Mouse (Mus musculus) adipocyte (in vitro differentiated cells): ENCODE measurements around the gene Serinc5.

Experiments used
- DNase-seq: peaks from one replicate; pipeline ENCODE4 v3.0.0-alpha.2; 2016; ENCODE audit warnings: low spot score

Serinc5 gene

DNA sequence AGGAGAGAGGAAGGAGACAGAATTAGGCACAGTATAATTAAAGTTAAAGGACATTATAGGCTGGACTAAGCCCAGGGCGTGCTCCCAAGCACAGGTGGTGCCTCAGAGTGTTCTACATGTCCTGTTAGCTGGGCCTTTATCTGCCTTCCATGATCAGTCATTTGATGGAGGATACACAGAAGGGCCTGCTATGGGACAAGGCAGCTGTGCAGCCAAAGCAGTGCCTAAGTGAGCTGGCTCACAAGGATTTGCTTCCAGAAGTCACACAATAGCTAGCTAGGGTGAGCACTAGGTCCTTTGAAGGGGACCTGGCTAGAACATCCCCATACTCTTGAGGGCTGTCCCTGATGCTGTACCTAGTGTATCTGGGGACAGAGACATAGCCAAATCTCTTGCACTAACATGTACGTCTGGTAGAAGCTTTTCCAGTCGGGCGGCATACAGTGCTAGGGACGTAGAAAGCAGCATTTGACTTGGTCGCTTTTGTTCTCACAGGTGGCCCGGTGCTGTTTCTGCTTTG, 94.2 kb downstream of the Serinc5 start:
- no peak for DNase-seq

DNA sequence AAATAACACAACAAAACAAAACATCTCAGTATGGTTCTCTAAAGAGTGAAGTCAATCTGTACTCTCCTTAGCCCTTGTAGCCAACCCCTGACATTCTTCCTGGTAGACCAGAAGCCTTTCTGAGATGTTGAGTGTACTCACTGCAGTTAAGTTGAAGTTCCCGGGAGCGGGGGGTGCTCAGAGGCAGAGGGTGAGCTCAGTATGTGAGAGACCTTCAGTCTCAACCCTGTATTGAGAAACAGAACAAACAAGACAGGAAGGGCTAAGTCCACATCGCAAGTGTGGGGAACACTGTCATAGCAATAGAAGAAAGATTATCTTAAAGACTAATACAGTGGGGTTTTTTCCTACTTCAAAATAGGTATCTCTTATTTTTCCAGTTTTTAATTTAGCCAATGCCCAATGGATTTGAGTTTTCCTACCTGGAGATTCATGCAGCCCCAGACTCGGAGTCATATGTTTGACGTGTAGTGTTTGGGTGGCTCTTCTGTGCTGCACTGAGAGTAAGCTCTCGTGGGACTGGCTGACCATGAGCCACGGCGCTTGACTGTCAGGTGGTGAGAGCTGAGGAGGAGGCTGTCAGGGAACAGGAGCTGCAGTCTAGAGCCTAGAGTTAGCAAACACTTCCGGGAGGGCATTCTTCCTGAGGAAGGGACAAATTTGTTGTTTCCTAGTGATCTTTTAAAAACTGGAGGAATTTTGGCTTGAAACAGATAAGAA, 95.6 kb downstream of the Serinc5 start:
- DNase-seq, result no peak

GRCm38 (mm10) chr13:92707941-92708340, 97.0 kb downstream of the Serinc5 start:
- DNase-seq, result no peak

GRCm38 (mm10) chr13:92708466-92708865, 97.6 kb downstream of the Serinc5 start:
- no peak for DNase-seq

DNA sequence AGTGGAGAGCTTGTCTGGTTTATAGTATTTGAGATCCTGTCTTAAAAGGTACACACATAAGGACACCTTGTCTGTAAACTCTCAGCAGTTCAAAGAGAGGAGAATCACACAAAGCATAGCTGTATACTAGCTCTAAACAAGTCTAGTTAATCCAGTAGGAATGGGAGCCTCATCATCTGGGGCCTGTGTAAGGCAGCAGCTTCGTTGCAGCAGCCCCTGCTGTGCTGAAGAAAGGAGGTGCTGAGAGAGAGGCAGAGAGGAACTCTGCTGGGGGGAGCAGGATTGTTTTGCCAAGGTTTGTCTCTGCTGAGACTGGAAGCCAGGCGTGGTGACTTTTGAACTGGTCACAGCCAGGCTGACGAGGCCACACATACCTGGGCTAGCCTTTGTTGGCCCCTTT, 98.6 kb downstream of the Serinc5 start:
- no peak for DNase-seq

DNA sequence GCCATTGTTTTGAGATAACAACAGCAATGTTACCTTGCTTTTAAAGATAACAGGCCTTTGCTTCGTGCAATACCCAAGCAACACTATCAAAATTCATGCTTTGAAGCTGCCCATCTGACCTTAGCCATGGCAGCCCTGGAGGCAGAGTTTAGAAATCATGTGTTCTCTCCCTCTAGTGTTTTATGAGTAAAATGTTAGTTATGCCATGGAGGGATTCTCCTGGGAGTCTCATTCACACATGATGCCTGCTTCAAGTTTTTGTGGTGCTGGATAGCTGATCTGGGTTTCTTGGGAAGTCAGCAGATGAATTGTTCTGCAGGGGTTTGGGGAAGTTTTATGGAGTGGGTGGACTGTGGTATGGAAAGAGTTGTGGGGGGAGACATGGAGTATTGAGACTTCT, 99.5 kb downstream of the Serinc5 start:
- no peak for DNase-seq

DNA sequence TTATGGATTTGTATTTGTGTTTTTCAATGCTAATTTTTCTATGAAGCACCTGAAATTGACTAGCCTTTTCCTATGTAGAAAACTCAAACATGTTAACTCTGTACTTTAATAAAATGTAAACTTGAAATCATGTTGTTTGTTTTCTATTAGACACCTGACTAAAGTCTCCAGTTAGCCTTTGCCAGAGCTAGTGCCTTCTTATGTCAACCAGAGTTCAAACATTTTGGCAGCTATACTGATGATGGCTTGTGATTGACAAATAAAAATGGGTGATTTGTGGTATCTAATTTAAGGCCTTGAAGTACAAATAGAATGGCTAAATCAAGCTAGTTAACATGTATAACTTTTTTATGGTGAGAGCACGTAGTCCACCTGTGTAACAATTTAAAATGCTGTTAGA, 100.9 kb downstream of the Serinc5 start:
- no peak for DNase-seq

DNA sequence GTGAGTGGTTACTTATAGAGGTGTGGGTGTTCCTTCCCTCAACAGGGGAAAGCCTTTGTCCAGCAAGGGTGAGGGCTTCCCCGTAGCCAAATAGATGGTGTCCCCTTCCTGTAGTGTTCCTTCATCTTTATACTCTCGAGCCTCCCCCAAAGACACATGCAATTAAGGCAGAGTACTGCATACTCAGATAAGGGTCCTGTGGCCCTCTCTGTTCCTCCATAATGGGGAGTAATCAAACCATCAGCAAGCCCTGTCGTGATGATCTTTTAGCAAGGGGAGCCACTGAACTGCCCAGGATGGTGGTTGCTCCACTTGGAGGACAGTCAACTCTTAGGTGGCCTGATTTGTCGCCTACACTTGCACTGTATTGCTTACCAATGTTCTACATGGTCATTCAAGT, 101.7 kb downstream of the Serinc5 start:
- no peak for DNase-seq

GRCm38 (mm10) chr13:92717851-92718665, 107.2 kb downstream of the Serinc5 start:
- DNase-seq, result no peak

DNA sequence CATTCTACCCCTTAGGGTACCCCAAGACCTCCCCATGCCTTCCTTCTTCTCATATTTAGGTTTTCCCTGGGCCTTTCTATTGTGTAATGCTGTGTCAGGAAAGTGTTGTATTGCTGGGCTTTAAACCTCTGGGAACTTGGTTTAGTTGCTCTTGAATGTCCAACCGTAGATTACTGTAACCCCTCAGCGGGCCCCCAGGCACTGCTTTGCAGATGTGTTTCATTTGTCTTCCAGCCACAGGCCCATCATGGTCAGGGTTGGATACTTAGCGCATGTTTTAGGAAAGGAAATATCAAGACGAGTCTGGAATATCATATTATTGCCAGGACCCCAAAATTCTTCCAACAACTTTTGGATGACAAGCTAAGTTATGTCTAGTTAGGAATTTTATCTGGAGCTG, 110.1 kb downstream of the Serinc5 start:
- no peak for DNase-seq

GRCm38 (mm10) chr13:92722389-92722788, 111.5 kb downstream of the Serinc5 start:
- DNase-seq, result no peak

- no peak for DNase-seq
Measured at GRCm38 (mm10) chr13:92729811-92730210, 118.9 kb downstream of the Serinc5 start.

DNA sequence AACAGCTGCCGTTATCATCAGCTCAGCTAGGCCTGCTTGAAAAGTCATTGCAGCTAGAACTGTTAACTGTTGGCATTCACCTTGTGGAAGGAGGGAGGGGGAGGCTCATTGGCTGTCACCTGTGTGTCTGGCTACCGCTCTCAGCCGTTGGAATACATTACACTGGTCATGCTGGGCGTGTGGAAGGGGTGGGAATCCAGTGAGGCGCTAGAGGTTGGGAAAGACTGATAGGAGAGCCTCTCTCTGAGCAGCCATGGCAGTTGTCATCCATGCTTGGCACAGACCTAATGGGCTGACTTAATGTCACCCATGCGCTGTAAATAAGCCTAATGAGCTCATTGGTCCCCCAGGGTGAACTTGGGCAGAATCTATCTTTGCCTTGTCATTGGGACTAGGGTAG, 120.9 kb downstream of the Serinc5 start:
- no peak for DNase-seq

DNA sequence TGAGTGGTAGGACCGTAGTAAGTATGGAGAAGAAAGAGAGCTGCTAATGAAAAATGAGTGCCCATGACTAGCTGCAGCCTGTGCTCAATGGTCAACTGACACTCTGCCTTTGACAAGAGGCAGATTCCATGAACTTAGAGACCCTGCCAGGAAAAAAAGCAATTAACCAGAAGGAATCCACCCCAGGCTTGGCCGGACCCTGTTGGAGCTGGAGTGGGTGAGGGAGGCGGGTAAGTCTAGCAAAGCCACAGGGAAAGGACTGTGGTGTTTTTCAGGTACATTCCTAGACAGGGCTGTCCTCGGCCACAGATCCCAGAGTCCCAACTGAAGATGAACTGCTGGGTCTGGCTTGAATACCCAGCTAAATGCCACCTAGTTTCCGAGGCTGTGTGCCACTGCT, 121.9 kb downstream of the Serinc5 start:
- no peak for DNase-seq

DNA sequence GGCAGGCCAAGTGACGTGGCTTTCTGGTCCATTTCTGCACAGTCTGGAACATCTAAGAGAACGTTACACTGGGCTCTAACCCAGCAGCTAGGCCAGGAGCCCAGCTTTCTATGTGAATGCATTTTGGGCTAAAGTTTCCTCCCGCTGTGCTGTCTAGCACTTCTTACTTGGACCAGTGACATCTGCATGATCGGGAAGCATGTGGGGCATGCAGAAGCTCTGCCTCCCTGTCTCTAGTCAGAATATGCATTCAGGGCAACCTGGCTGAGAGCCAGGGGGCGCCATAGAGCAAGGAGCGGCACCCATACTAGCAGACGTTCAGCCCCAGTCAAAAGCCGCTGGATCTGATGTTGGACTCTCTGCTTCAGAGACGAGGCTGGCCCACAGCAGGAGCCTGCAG, 122.4 kb downstream of the Serinc5 start:
- DNase-seq, result peak; percentile 4

- no peak for DNase-seq
Measured at GRCm38 (mm10) chr13:92733741-92734140, 122.8 kb downstream of the Serinc5 start.

DNA sequence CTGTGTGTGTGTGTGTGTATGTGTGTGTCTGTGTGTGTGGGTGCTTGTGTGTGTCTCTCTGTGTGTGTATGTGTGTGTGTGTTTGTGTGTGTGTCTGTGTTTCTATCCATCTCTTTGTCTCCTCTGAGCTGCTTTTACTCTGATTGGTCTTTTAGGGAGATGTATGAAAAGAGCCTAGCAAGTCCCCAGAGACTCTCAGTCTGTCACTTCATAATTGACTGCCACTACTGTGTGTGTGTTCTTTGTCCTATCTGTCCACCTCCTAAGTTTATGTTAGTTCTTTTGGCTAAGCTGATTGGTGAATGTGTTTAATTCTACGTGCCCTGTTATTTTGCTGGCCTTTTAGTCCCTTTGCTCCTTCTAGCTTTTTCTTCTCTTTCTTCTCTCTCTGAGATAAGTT, 124.8 kb downstream of the Serinc5 start:
- no peak for DNase-seq

DNA sequence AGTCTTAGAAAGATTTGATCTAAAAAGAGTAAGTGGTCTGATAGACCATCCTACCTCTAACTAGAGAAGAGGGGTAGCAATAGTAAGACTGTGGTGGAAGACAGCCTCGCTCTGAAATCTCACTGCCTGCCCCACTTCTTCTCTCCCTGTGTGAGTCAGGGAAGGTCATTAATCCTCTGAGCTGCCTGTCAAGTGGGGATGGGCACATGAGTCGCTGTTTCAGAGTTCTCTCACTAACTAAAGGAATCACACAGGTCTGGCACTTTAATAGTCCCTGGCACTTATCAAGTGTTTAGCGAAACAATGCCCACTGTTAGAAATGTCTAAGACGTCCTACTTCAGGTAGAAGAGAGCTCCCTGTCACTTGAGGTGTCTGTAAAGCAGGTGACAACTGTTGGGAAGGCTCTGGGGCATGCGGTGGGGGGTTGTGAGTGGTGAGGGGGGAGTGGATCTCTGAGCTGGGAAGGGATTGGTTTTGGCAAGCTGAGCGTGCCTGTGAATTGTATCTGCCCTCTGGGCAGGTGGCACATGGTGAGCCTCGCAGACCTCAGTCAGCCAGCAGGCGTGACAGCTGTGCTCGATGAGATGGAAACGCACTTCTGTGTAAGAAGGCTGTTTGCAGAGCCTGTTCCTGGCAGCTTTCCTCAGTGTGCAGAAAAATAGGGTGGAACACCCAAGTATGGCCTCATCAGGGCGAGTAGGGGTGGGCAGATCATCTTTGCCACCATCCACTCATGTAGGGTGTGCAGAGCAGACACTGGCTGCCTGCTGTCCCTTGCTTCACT, 125.8 kb downstream of the Serinc5 start:
- no peak for DNase-seq

GRCm38 (mm10) chr13:92738821-92739220, 127.9 kb downstream of the Serinc5 start:
- DNase-seq, result no peak

DNA sequence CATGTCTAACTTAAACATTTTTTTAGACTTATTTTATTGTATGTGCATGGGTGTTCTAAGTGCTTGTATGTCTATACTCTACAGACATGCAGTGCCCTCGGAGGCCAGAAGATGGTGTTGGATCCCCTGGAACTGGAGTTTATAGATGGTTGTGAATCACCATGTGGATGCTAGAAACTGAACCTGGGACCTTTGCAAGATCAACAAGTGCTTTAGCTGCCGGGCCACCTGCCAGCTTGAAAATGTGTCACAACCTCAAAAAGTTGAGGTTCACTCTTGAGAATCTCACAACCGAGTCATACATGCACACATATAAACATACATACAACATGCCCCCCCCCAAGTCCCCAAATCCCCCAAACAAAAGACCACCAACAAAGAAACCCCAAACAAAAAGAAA, 129.0 kb downstream of the Serinc5 start:
- no peak for DNase-seq

GRCm38 (mm10) chr13:92740671-92741270, 129.9 kb downstream of the Serinc5 start:
- peak; percentile 70 for DNase-seq

DNA sequence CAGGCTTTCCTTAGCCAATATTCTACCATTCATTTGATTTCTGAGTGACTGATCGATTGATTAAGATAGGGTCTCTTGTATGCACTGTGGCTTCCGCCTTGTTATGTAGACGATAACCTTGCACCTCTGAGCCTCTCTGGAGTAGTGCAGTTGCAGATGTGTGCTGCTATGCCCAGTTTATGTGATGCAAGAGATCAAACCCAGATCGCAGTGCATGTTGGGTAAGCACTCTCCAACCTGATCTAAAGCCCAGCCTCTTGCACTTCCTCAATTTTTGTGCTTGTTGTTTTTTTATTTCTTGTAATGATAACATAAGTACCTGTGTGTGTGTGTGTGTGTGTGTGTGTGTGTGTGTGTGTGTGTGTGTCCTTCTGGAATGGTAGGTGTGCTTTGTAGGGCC, 132.0 kb downstream of the Serinc5 start:
- no peak for DNase-seq
